In genomic region chr11:117292446-117292845, GRCm38 (mm10) we compare ENCODE assay signal across 13 mouse cellular contexts.
DNase-seq lines count a peak whose midpoint lies in the region; ATAC-seq and TF ChIP-seq lines count a peak whose summit lies in the region.
"Had no signal": no experiment of that assay in that cellular context is flagged by ENCODE, and none has a peak within 500 bp of the region (broad histone marks: within the 10 kb centered on the region; RNA-seq: fewer than 3 reads in every experiment).

No protein-coding gene starts in this region.

- H3K27ac ChIP-seq in embryonic facial prominence, embryonic 13.5 days = 0 out of 2 replicates have a peak overlapping the region, but pooled peaks have one; percentile 1
- H3K27ac ChIP-seq in embryonic facial prominence, embryonic 10.5 days (replicated peaks) = no peak overlapping the region
- no peak overlapping the region for H3K27ac ChIP-seq in CH12.LX (ENCODE audit: insufficient read depth, low read depth)
- H3K27ac ChIP-seq: heart, embryonic 13.5 days; liver, embryonic 13.5 days had no signal

- H3K4me2 ChIP-seq in embryonic facial prominence, embryonic 13.5 days = no peak overlapping the region
- H3K4me2 ChIP-seq in CH12.LX (ENCODE audit: insufficient read depth, low read depth, poor library complexity, severe bottlenecking) = no peak overlapping the region
- H3K4me2 ChIP-seq: heart, embryonic 13.5 days; liver, embryonic 13.5 days had no signal

- H3K27me3 ChIP-seq in embryonic facial prominence, embryonic 13.5 days = no peaks in the 10 kb centered on the region
- no peaks in the 10 kb centered on the region for H3K27me3 ChIP-seq in embryonic facial prominence, embryonic 10.5 days (replicated peaks; ENCODE audit: low read depth, poor library complexity, severe bottlenecking)
- no peaks in the 10 kb centered on the region for H3K27me3 ChIP-seq in CH12.LX (replicated peaks)
- H3K27me3 ChIP-seq in splenic B cell, adult 2 months (ENCODE audit: control insufficient read depth, insufficient read depth, low read length, poor library complexity, severe bottlenecking) = no peaks in the 10 kb centered on the region
- H3K27me3 ChIP-seq: heart, embryonic 13.5 days; liver, embryonic 13.5 days had no signal

- 85% methylated on average over 11 of the region's 11 CpGs for WGBS in embryonic facial prominence, embryonic 13.5 days
- WGBS in embryonic facial prominence, embryonic 10.5 days = 89% methylated on average over 11 of the region's 11 CpGs

- peak; percentile 36; the same call in 1 of the 2 replicates for TF ChIP-seq EP300 in CH12.LX (IDR thresholded peaks at IDR 0.05; ENCODE audit: low read length)

- TF ChIP-seq POLR2A in CH12.LX (IDR thresholded peaks at IDR 0.05; ENCODE audit: low read depth, low read length) = no peak

- peaks cover 52% of the 10 kb centered on the region for H3K36me3 ChIP-seq in embryonic facial prominence, embryonic 13.5 days
- H3K36me3 ChIP-seq in embryonic facial prominence, embryonic 10.5 days (replicated peaks) = peaks cover 93% of the 10 kb centered on the region
- H3K36me3 ChIP-seq in CH12.LX (replicated peaks in 1 of 2; ENCODE audit: control insufficient read depth in 1 of 2, insufficient read depth in 1 of 2, low read length in 1 of 2) = peaks cover 37 to 65% of the 10 kb centered on the region in 2 experiments
- H3K36me3 ChIP-seq in splenic B cell, adult 2 months (ENCODE audit: control insufficient read depth, insufficient read depth, low read length, poor library complexity, severe bottlenecking) = no peaks in the 10 kb centered on the region; the same call in 1 of the 2 replicates

- TF ChIP-seq RAD21 in CH12.LX (IDR thresholded peaks at IDR 0.05; ENCODE audit: low read depth, low read length) = no peak

- peaks cover 5% of the 10 kb centered on the region; the same call in 1 of the 2 replicates for H3K79me2 ChIP-seq in CH12.LX (replicated peaks; ENCODE audit: control insufficient read depth, extremely low read depth, insufficient read depth, poor library complexity, severe bottlenecking)

- ATAC-seq in embryonic facial prominence, embryonic 13.5 days (ENCODE audit: insufficient number of reproducible peaks, insufficient read depth, low FRiP score, low TSS enrichment, low read depth) = no peak

- H3K9me3 ChIP-seq in embryonic facial prominence, embryonic 13.5 days = no peaks in the 10 kb centered on the region
- no peaks in the 10 kb centered on the region for H3K9me3 ChIP-seq in embryonic facial prominence, embryonic 10.5 days
- peaks cover 2% of the 10 kb centered on the region for H3K9me3 ChIP-seq in CH12.LX (replicated peaks; ENCODE audit: low read length)
- H3K9me3 ChIP-seq: heart, embryonic 13.5 days; liver, embryonic 13.5 days had no signal

- no peak for DNase-seq in embryonic facial prominence, embryonic 10.5 days (ENCODE audit: low spot score)
- DNase-seq in CH12.LX (ENCODE audit: extremely low read depth) = peak; percentile 81
- peak; percentile 32 for DNase-seq in liver
- DNase-seq in splenic B cell, adult 2 months (ENCODE audit: low read depth, low spot score) = peak; percentile 27
- no peak for DNase-seq in frontal cortex, postnatal 25 days (ENCODE audit: low spot score in 2 of 2)
- DNase-seq in Muller cell, postnatal 12 days (ENCODE audit: inconsistent ontology term) = no peak
- DNase-seq in yolk sac, embryonic 10.5 days (ENCODE audit: low spot score) = no peak
- DNase-seq: adrenal gland, postnatal 25 days; cerebellum, adult 2 months; kidney, adult 2 months; liver, embryonic 13.5 days had no signal

- dilution Hi-C loops in CH12.LX (cut with MboI; ENCODE audit: extremely low pct_ligation_motif_present, extremely low pct_unique_long_range_greater_than_20kb, low sequenced_read_pairs) = no loop called here

- no peak overlapping the region for H3K4me3 ChIP-seq in embryonic facial prominence, embryonic 13.5 days
- H3K4me3 ChIP-seq in embryonic facial prominence, embryonic 10.5 days = no peak overlapping the region
- no peak overlapping the region for H3K4me3 ChIP-seq in CH12.LX (replicated peaks in 1 of 3; ENCODE audit: low read depth in 2 of 3, low read length in 2 of 3, poor library complexity in 1 of 3)
- H3K4me3 ChIP-seq: heart, embryonic 13.5 days; liver, embryonic 13.5 days had no signal

- H3K4me1 ChIP-seq in embryonic facial prominence, embryonic 13.5 days = peaks cover 55% of the 10 kb centered on the region
- H3K4me1 ChIP-seq in embryonic facial prominence, embryonic 10.5 days = peaks cover 59% of the 10 kb centered on the region
- peaks cover 22 to 85% of the 10 kb centered on the region in 2 experiments for H3K4me1 ChIP-seq in CH12.LX (ENCODE audit: control insufficient read depth in 1 of 2, insufficient read depth in 2 of 2)

- TF ChIP-seq CTCF in CH12.LX (conservative IDR thresholded peaks at IDR 0.05 in 1 of 2, IDR thresholded peaks at IDR 0.05 in 1 of 2; ENCODE audit: low read depth in 2 of 2, low read length in 2 of 2) = no peak

- H3K9ac ChIP-seq in embryonic facial prominence, embryonic 13.5 days = no peak overlapping the region
- H3K9ac ChIP-seq in CH12.LX (ENCODE audit: insufficient read depth, low read depth) = no peak overlapping the region
- H3K9ac ChIP-seq: heart, embryonic 13.5 days; liver, embryonic 13.5 days had no signal

- in situ Hi-C loops in CH12.LX (cut with MboI; ENCODE audit: low pct_ligation_motif_present, low pct_unique_long_range_greater_than_20kb, low sequenced_read_pairs) = no loop called here

TF ChIP-seq in CH12.LX, 34 proteins besides CTCF, POLR2A, EP300 and RAD21:
- peak; percentile 68; the same call in 1 of the 2 replicates for TF ChIP-seq TCF12 (IDR thresholded peaks at IDR 0.05; ENCODE audit: low read depth, low read length)
- TF ChIP-seq UBTF (IDR thresholded peaks at IDR 0.05; ENCODE audit: low read depth, low read length) = no peak
- TF ChIP-seq MAFK (IDR thresholded peaks at IDR 0.05; ENCODE audit: insufficient replicate concordance, low read length) = peak; percentile 72; the same call in 1 of the 2 replicates
- TF ChIP-seq ELF1 (IDR thresholded peaks at IDR 0.05; ENCODE audit: low read depth, low read length) = no peak
- TF ChIP-seq ETS1 (conservative IDR thresholded peaks at IDR 0.05; ENCODE audit: low read depth, low read length) = peak; percentile 91
- TF ChIP-seq TBP (conservative IDR thresholded peaks at IDR 0.05; ENCODE audit: low read depth, low read length) = no peak
- TF ChIP-seq PAX5 (IDR thresholded peaks at IDR 0.05; ENCODE audit: low read length) = no peak

Comparison
In these comparisons a context has a peak if more than half of its experiments do, and no peak if none do; other contexts are left out.
1. DNase-seq: peak in CH12.LX (single experiment), liver (single experiment) and splenic B cell, adult 2 months (single experiment); none in embryonic facial prominence, embryonic 10.5 days (single experiment), frontal cortex, postnatal 25 days (0 of 2), Muller cell, postnatal 12 days (single experiment) and yolk sac, embryonic 10.5 days (single experiment).